Mouse (Mus musculus) NIH3T3 (cell line): ENCODE measurements around the gene Mcm2.

Source experiments
- DNase-seq: peaks from one replicate; pipeline ENCODE4 v3.0.0-alpha.2; 2012; ENCODE audit warnings: low read depth

Mcm2 gene

DNA sequence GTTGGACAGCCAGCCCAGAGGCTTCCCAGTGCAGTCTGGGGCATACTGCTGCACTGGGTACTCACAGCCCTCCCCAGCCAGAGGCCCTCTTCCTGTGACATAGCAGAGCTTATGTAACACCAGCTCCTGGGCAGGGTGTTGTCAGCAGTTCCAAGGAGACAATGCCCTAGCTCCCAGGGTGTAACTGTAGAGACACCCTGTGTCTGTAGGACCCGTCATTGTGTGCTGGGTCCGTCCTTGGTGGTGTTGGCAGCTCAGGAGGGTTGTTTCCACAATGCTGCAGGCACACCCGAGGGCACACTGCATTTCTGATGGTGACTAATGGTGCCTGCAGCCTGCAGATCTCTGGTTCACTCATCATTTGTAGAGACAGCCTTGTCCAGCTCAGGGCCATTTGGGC lies 28.3 kb upstream of the Mcm2 start:
- peak; percentile 59 for DNase-seq

GRCm38 (mm10) chr6:88925640-88926205 lies 27.1 kb upstream of the Mcm2 start:
- DNase-seq, result no peak

DNA sequence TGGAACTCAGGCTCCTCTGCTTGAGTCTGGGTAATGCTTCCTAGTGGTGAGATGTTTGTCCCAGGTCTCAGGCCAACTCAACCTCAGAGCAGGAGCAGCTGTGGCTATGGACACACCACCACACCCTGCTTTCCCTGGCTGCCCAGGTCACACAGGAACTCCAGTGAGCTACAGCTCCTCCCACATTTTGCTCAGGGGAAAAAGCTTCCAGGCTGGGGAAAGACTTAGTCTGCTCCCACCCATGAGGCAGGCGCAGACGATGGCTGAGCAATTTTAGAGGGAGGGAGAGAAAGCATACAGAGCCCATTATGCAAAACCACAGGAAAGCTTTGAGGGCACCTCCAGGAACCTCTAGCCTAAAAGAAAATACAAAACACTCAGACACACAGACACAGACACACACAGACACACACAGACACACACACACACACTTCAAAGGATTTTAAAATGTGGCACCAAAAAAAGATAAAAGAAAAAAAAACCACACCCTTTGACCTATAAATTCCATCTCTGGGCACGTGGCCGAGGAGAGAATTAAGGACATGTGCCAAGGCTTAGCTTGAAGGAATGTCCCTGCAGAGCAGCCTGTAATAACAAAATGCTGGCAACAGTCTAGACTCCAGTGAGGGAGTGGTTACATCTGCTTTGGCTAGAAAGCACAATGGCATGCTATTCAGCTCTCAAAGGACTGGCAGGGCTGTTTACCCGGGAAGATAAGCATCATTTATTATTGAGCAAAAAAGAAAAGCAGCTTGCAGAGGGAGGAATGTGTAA lies 26.1 kb upstream of the Mcm2 start:
- peak; percentile 95 for DNase-seq

GRCm38 (mm10) chr6:88918802-88919201 lies 20.2 kb upstream of the Mcm2 start:
- no peak for DNase-seq

DNA sequence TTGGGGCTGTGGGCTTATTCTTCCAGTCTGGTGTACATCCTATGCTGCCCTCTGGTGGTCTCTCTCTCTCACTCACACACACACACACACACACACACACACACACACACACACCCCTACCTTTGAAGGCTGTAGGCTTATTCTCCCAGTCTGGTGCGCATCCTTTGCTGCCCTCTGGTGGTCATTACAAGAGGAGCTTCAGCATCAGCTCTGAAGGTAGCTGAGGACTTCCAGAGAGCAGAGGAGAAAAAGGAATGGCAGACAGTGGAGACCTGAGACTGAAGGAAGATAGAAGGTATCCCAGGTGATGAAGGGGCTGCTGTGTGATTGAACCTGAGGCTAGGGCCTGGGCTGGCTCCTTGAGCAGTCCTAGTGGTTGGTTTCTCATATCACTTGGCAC lies 17.6 kb upstream of the Mcm2 start:
- DNase-seq, result peak; percentile 80

- DNase-seq, result no peak
These were observed 16.9 kb upstream of the Mcm2 start for GRCm38 (mm10) chr6:88915510-88915909.

DNA sequence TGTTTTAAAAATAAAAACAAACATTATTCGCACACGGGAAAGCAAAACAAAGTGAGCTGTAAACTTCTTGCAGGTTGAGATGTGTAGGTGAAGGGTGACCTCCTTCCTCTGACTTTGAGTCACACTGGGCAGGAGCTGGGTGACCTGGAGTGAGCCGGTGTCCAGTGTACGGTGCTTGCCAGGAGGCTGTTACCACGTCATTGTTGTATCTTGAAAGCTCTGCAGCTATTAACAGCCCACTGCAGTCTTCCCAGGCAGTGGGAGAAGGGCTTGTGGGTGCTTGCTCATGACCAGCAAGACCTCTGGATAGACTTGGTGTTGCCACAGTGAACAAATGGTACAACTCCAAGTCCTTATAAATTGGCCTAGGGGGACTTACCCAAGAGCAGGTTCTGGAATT lies 16.2 kb upstream of the Mcm2 start:
- no peak for DNase-seq

DNA sequence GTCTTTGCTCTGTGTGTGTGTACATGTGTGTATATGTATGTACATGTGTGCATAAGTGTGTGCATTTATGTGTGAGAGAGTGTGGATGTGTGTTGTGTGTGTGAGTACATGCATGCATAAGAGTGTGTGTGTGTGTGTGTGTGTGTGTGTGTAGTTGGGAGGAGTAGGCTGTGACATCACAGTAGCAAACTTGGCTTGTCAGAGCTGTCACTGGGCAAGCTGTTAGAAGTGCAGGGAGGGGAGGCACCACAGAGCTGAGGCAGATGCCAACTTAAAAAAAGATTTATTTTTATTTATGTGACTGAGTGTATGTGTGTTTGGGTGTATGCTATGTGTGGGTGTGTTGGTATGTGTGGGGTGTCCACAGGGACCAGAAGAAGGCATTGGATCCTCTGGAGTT lies 14.9 kb upstream of the Mcm2 start:
- peak; percentile 33 for DNase-seq

DNA sequence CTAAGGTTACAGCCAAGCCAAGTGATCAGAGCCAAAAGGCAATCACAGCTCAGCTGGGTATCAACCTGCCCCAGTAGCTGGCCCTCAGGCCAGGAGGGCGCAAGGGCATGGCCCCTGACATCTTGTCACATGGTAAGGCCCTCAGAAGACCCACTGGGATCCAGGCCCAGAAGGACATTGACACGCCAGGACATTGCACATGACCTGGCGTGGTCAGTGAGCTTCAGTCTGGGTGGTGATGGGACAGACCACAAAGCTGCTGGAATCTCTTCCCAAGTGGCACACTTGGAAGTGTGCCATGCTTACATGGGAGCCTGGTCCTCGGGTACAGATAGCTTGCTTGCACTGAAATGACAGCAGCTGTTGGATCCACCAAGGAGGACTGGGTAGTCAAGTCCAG lies 14.4 kb upstream of the Mcm2 start:
- DNase-seq, result peak; percentile 37

GRCm38 (mm10) chr6:88909151-88909550 lies 10.6 kb upstream of the Mcm2 start:
- DNase-seq, result no peak

DNA sequence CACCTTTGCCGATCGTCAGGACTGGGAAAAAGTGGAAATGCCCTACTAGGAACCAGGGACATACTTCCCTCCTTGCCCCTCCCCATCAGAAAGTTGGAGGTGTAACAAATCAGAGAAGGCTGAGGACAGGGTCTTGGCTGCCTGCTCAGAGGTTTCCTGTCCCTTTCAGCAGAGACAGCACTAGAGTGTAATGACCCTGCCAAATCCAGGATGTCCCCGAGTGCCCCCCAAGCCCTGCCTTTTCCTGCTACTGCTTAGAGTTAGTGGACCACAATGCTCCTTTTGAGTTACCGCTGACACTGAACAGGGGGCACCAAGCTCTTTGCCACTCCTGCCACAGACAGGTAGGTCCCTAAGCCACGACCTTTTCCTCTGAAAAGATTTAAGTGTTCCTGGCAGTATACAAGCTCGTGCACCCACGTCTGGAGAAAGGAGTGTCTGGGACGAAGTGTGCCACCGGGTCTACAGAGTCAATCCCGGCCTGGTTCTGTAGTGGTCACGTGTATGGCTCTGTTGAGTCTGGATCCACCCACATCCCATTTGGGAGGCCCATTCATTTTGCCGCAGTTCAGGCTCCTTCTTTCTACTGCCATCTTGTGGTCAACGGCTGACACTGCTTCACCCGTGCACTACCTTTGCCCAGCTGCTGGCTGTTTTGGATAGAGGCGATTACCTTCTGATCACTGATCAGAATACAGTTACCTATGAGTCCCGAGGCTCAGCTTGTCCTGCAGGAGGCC lies 8.0 kb upstream of the Mcm2 start:
- DNase-seq, result peak; percentile 87

DNA sequence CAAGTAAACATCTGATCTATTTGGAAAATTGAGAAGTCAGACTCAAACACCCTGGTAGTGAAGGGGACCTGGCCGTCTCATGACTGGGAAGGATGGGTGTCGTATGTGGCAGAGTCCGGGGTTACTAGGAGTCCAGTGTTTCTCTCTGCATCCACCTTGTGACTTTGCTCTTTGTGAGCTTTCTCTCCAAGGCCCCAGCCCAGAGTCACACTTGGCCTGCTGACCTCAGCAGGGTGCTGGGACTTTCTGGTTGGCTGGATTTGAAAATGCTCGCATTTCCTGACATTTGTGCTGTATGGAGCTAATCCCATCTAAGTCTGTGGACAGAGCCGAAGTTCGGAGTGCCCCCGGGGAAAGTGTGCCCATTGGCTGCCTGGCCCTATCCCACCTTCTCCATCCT lies 6.5 kb upstream of the Mcm2 start:
- DNase-seq, result no peak

- no peak for DNase-seq
These were observed 5.9 kb upstream of the Mcm2 start for GRCm38 (mm10) chr6:88904456-88904974.

DNA sequence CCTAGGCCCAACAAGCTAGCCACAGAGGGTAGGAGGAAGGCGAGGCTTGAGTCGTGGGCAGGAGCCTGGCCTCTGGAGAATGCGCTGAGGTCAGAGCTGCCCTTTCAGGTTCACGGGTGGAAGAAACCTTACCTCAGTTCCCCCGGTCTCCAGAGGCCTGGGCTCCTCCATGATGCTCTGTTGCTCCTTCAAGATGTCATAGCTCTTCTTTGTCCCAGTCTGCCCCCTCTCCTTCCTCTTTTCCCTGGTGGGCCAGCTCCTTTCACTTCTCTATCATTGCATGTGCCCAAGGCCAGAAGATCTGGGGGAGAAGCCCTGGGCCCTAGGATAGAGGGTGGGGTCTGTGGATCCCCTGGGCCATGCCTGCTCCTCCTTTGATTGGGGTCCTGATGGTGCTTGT lies 5.1 kb upstream of the Mcm2 start:
- DNase-seq, result no peak

GRCm38 (mm10) chr6:88901947-88902820 lies 3.6 kb upstream of the Mcm2 start, which contains the start of gene Tpra1:
Gene Tpra1 (plus strand): TSS chr6:88902251.
- peak; percentile 97 for DNase-seq

DNA sequence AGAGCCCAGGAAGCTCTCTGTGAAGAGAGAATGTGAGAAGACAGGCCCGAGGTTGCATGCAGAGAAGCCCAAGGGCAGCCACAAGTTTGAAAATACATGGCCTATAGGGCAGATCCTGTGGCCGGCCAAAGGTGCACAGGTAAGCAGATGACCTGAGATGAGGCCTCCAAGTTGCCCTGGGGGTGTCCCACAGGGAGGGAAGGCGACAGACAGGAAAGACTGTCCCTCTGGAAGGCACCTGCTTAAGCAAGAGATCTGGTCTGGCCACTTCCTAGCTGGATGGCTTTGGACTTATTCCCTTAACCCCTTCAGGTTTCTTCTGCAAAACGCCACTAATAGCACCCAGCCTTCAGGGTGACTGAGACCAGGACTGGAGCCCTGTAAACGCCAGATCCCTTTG lies 2.9 kb upstream of the Mcm2 start:
- no peak for DNase-seq

DNA sequence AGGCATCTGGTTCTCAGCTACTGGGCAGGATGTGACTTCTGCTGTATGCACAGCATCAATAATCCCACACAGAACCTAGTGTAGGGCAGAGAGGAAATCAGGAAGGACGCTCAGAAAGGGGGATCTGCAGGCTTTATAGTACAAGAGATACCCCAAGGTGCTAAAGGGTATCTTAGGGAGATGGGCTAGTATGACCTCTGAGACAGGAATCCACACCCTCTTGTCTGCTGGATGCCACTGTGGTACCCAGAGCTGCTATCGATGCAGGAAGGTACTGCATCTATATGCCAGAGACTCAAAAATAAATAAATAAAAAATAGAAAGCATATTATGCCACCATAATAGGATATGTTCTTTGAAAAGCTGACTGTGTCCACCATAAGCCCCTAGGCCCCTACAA lies 1.0 kb upstream of the Mcm2 start:
- no peak for DNase-seq

GRCm38 (mm10) chr6:88899086-88899485 lies 506 bp upstream of the Mcm2 start:
- no peak for DNase-seq

DNA sequence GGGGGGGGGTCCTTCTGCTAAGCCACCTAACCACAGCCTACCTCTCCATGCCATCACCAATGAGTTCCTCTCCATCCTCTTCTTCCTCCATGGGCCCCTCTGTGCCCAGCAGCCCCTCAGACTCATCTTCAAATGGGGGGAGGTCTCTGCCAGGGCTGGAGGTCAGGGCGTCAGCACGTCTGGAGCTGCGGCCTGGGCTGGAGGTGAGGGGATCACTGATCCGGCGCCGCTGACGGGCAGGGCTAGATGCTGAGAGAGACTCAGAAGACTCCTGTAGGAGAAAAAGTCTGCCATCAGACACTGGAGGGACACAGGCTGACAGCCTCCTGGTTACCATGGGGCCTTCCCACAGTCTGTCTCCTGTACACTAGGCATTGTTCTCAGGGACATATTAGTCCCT lies 1.3 kb downstream of the Mcm2 start:
- no peak for DNase-seq

GRCm38 (mm10) chr6:88895943-88896342 lies 2.6 kb downstream of the Mcm2 start:
- no peak for DNase-seq

DNA sequence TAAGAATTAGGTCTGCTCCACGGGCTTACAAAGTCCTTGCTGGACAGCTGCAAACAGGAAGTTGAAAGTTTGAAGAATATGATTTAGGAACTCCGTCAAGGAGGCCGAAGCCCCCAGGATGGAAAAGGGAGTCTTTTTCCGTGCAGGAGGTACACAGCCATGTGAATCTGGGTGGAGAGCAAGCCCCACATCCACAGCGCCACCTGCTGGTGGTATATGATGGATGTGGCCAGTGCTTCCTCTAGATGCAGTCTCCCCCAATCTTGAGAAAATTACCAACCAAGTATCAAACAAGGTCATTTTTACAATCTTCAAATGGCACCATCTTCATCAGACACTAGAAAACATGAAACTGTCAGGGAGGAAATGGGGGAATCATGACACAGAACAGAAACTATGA lies 5.0 kb downstream of the Mcm2 start:
- DNase-seq, result peak; percentile 88

GRCm38 (mm10) chr6:88890832-88891231 lies 7.7 kb downstream of the Mcm2 start:
- no peak for DNase-seq
